Mouse (Mus musculus) cerebellum, postnatal 25 days (tissue): ENCODE data around the gene Srr.

Experiments used
- DNase-seq, 2 experiments: peaks; one replicate each; pipeline ENCODE4 v3.0.0; 2021; ENCODE audit warnings: mixed read lengths in 2 of 2

The Srr gene

DNA sequence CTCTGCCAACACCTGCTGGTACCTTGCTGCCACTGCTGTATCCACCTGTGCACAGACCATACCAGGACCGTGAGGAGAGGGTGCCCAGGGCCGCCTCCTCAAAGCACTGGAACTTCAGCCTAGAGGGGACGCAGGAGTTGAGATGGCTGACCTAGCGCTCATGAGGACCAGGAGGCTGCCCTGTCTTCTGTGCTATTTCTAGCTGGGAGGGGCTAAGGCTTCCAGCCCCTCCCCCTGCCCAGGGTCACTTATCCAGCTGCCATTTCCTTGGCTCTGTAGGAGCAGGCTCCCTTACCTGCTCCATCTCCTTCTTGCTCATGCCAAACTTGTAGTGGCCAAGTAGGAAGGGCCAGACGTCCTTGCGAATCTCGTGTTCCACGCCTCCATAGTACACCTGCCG lies 68.0 kb downstream of the Srr start:
- no peak for DNase-seq
